Mouse (Mus musculus): ENCODE results near the gene 9430097D07Rik.

9430097D07Rik gene

DNA sequence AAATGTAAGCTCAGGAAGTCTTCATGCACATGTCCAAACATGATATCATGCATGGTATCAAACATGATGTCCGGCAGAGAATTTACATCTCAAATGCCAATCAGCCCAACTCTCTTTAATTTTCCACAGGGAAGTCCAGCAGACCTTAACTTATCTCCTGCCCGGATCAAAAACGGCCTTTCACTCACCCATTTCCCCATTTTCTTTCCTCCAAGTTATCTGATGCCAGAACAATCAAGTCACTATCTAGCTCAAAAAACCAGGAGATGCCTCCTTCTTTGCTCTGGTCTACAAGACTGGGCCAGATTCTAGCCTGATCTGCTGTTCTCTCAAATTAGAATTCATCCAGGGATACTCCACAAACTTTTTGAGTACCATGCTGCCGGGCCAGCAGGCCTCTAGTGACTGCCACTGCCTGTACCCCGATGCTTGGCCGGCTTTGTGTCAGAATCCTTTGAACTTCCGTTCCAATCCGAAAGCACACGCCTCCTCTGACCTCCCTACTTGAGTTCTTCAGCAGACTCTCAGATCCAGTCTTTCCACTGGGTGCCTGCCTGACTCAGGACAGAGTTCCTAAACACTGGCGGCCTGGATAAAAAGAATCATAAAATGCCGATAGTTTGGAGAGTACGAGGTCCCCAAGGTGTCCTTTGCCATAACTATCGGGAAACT, 41.3 kb downstream of the 9430097D07Rik start:
- no peak for DNase-seq (ENCODE audit: low spot score)

DNA sequence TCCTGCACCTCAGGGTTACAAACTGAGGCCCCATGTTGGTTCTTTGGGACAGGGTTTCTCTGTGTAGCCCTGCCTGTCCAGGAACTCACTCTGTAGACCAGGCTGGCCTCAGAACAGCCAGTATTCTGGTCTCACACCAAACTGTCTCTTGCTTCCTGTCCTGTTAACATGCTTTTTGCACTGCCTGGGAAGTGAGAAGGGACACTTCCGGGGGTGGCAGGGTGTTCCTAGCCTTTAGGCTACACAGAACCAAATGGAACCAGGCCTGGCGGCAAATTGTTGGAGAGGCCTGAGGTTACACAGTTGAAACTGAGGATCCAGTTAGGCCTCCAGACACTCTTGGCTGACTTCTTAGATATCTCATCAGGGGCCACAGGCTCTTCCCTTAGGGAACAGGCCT, 42.3 kb downstream of the 9430097D07Rik start:
- no peak for DNase-seq (ENCODE audit: low spot score)

DNA sequence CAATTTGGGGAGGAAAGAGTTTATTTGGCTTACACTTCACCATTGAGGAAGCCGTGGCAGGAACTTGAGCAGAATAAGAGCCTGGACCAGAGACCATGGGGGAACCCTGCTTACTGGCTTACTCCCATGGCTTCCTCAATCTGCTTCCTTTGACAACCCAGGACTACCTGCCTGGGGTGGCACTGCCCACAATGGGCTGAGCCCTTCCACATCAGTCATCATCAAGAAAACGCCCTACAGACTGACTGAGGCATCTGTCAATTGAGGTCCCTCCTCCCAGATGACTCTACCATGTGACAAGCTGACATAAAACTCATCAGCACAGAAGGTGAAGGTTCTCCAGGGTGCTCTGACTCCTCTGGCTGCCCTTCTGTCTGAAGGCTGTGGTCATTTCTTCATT, 45.0 kb downstream of the 9430097D07Rik start:
- DNase-seq (ENCODE audit: low spot score): no peak

DNA sequence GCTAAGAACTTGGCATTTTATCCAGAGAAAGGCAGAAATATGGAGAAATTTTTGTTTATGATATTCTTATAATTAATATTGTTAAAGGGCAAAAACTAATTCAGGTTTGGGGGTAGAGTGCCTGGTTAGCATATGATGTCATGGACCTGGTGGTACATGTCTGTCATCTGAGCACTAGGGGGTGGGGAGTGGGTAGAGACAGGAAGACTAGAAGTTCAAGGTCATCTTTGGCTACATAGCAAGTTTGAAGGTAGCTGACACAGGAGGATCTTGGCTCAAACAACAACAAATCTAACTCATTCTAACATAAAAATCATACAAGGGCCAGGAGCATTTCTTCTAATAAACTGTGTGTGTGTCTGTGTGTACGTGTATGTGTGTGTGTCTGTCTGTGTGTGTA, 47.2 kb downstream of the 9430097D07Rik start:
- DNase-seq (ENCODE audit: low spot score): no peak

DNA sequence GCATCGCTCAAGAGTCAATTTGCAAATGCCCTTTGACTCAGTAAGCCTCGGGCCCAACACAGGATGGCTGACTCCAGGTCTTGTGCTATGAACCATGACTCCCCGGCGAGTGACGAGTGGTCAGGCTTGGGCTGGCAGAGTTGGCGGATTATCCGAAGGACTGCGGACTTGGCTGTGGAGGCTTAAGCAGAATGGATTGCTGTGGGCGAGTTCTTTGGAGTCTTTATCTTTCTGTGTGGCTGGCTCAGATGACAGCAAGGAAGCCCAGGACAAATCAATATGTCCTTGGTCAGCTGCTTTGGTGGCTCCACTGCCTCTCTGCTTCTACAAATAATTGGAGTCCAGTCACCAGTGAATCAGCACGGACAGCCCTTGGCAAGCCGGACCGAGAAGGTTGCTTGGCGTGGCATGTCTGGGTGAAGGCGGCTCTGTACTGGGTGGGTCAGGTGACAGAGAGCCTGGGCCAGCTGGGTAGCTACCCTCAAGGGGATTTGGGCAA, 48.0 kb downstream of the 9430097D07Rik start:
- no peak for DNase-seq (ENCODE audit: low spot score)

DNA sequence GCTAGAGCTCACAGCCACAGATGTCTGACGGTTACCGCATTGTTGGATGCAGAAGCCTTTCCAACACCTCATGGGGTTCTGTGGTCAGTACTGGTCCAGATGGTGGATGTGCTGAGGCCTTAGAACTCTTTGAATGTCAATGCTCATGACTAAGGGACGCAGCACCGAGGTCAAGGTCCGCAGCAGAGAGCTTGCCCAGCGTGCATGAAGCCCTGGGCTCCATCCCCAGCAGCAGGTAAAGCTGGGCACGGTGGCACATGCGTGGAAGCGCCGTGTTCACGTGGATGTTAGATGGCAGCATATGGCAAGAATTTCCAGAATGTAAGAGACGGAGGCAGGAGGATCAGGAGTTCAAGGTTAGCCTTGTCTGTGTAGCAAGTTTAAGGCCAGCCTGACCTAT, 49.7 kb downstream of the 9430097D07Rik start:
- DNase-seq (ENCODE audit: low spot score): no peak

DNA sequence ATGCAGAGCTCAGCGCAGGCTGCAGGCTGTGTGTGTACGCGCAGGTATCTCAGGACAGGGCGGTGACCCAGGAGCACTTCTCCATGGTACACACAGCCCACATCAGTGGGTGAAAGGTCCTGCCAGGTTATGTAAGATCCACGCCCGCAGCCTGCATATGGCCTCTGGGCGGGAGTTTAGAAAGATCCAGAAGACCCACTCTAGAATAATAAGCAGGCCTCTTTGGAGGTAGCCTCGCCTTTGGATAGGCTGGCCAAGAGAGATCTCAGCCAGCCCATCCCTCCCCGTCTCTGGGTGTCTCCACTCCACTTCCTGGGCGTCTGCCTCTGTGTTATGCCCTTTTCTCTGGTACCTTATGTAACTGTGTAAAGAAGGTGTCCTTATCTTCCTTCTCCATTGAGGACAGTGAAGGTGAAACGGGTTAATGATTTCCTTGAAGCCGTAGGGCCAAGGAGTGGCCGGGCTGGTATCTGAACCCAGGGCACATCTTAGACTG, 50.9 kb downstream of the 9430097D07Rik start:
- no peak for DNase-seq (ENCODE audit: low spot score)

Data from urinary bladder, postnatal 10 days (tissue).